Mouse (Mus musculus) ES-Bruce4 (cell line): ENCODE data around the gene Sh3tc1.

Experiments
- CTCF ChIP-seq: IDR thresholded peaks from one replicate; pipeline ENCODE4 v1.8.1; 2011; ENCODE audit warnings: low read depth, low read length
- EP300 ChIP-seq: IDR thresholded peaks from 2 replicates; pipeline ENCODE4 v1.6.1; 2011; ENCODE audit warnings: low read depth, low read length; ENCODE audit not compliant: insufficient read depth

- TF ChIP-seq CTCF: no peak
- no peak for TF ChIP-seq EP300
Measured at GRCm38 (mm10) chr5:35659503-35659902, 80.3 kb downstream of the Sh3tc1 start.
